Mouse (Mus musculus) central nervous system, embryonic 11.5 days (tissue): ENCODE results near the gene Fap. TPM values are rescaled to one million over a fixed set of nuclear protein-coding genes. Genes with fewer than 3 reads are reported as not detected.

Experiments used
- polyA plus RNA-seq: library from polyadenylated mRNA; depleted of rRNA; stranded (reverse); fragments of >200 nt; gene quantifications from 2 replicates; pipeline ENCODE4 v1.2.3, GENCODE M21; 2012; rRNA removed

Gene Fap
- polyA plus RNA-seq = 2.2 and 10.0 TPM in 2 replicates

GRCm38 (mm10) chr2:62573753-62574159 is at the start of gene Fap:
Fap (minus strand) TSS chr2:62574075.

GRCm38 (mm10) chr2:62483550-62483949 is 90.3 kb downstream of the Fap start, which contains the start of gene Gcg:
Gcg (minus strand) TSS chr2:62483650.

Other genes with a start within 250 kb of the Fap start
- 1.1 and 1.2 TPM in 2 replicates for gene Dpp4, start 161.8 kb downstream of the Fap start, polyA plus RNA-seq
- 1.6 and 3.4 TPM in 2 replicates for gene Gcg, start 90.4 kb downstream of the Fap start, polyA plus RNA-seq
- gene Ifih1, start 72.2 kb upstream of the Fap start, polyA plus RNA-seq = 0.67 and 0.77 TPM in 2 replicates
- gene Gca, start 90.2 kb upstream of the Fap start, polyA plus RNA-seq = 3.1 and 3.9 TPM in 2 replicates